Mouse (Mus musculus) C2C12 (cell line): ENCODE measurements around the gene Crip2. TPM values are rescaled to one million over a fixed set of nuclear protein-coding genes. Genes with fewer than 3 reads are reported as not detected.

ENCODE experiments used
- H3K27me3 ChIP-seq: one replicate; pipeline ENCODE4 v1.6.1; 2011; ENCODE audit not compliant: control insufficient read depth, insufficient read depth, insufficient read length
- H3K36me3 ChIP-seq: one replicate; pipeline ENCODE4 v1.6.1; 2011; ENCODE audit not compliant: control insufficient read depth, insufficient read depth
- H3K4me3 ChIP-seq: one replicate; pipeline ENCODE4 v1.5.1; 2011; ENCODE audit warnings: mild to moderate bottlenecking, control low read depth; ENCODE audit not compliant: poor library complexity, insufficient read depth, severe bottlenecking
- H3K79me2 ChIP-seq: one replicate; pipeline ENCODE4 v1.6.1; 2011; ENCODE audit not compliant: control insufficient read depth, insufficient read depth
- H3K79me3 ChIP-seq: one replicate; pipeline ENCODE4 v1.6.1; 2011; ENCODE audit warnings: low read depth, control low read depth
- H3ac ChIP-seq: one replicate; pipeline ENCODE3; 2011; ENCODE audit warnings: low read depth; ENCODE audit not compliant: control insufficient read depth, insufficient read length
- CEBPB ChIP-seq: IDR thresholded peaks from one replicate; pipeline ENCODE4 v1.6.1; 2011; ENCODE audit warnings: low read depth, mild to moderate bottlenecking, control low read depth, moderate library complexity
- CTCF ChIP-seq: IDR thresholded peaks from one replicate; pipeline ENCODE4 v1.5.1; 2011; ENCODE audit not compliant: control insufficient read depth, insufficient read depth, insufficient read length
- FOSL1 ChIP-seq: IDR thresholded peaks from one replicate; pipeline ENCODE4 v1.8.0; 2011; ENCODE audit warnings: mild to moderate bottlenecking, low read length; ENCODE audit not compliant: poor library complexity, insufficient read depth, severe bottlenecking
- MAX ChIP-seq: IDR thresholded peaks from one replicate; pipeline ENCODE4 v1.6.1; 2011; ENCODE audit warnings: mild to moderate bottlenecking, control low read depth
- MYOD1 ChIP-seq: IDR thresholded peaks from one replicate; pipeline ENCODE4 v1.6.1; 2011; ENCODE audit warnings: low read depth; ENCODE audit not compliant: control insufficient read depth, insufficient read length
- MYOG ChIP-seq: IDR thresholded peaks from one replicate; pipeline ENCODE4 v1.6.1; 2011; ENCODE audit not compliant: control insufficient read depth, insufficient read length; ENCODE audit errors: extremely low read depth
- USF1 ChIP-seq: IDR thresholded peaks from one replicate; pipeline ENCODE4 v1.6.1; 2011; ENCODE audit warnings: low read depth, mild to moderate bottlenecking, control low read depth, moderate library complexity
- polyA plus RNA-seq: library from polyadenylated mRNA; unstranded; fragments of >200 nt; fragmentation: generic; extraction: Trizol; gene quantifications from one replicate; pipeline ENCODE4 v1.2.1, GENCODE M21; 2012; ENCODE audit warnings: missing spikeins

Crip2 gene
- polyA plus RNA-seq, 1 experiment: 775 TPM

DNA sequence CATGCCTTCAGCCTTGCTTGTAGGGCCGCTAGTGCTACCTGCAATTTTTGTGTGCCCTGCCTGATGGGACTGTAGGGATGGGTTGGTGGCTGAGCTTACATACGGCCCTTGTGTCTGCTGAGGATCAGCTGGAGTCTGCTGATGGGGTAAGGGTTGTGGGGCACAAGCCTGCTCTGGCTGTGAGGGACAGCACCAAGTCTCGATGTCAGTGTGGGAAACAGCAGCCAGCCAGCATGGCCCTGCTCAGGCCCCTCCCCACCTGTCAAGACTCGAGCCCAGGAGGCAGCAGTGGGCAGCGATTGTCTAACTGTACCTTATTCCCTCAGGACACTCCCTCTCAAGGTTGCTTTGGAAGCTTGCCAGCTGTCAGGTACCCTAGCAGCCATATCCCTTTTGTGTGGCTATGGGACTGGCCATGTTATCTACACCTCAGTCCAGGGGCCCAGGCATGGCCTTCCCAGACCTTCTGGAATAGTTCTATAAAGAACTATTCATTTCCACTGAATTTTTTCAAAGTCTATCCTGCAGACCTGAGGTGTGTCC is 6.1 kb upstream of the Crip2 start:
- no peaks in the 10 kb centered on the region for H3K27me3 ChIP-seq
- H3K79me2 ChIP-seq: no peaks in the 10 kb centered on the region
- TF ChIP-seq FOSL1 (no peak), MYOG (no peak), MAX (no peak), USF1 (no peak), MYOD1 (no peak), CEBPB (no peak), CTCF (no peak)
- peaks cover 74% of the 10 kb centered on the region for H3K36me3 ChIP-seq
- H3K4me3 ChIP-seq: no peak overlapping the region
- H3K79me3 ChIP-seq: no peaks in the 10 kb centered on the region
- no peak overlapping the region for H3ac ChIP-seq

DNA sequence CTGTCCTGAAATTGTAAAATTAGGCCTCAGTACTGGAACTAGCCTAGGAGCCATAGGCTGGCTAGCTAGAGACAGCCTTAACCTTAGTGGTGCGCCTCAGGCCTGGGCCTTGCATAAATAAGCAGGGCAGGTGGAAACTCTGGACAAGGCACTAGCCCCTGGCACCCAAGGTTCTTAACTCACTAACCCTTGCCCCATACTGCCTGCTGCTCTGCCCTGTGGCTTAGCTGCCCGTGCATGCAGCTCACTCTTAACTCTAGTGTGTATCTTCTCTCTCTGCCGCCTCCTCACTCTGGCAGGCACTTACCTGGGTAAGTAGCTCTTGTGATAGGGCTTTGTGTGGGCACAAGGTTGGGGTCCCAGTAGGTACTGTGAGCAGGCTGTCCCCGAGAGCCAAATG is 5.5 kb upstream of the Crip2 start:
- Histone ChIP-seq H3K27me3 (no peaks in the 10 kb centered on the region), H3ac (no peak overlapping the region), H3K4me3 (no peak overlapping the region), H3K79me3 (no peaks in the 10 kb centered on the region), H3K79me2 (no peaks in the 10 kb centered on the region), H3K36me3 (peaks cover 69% of the 10 kb centered on the region)
- no peak for TF ChIP-seq MAX
- TF ChIP-seq MYOG: no peak
- TF ChIP-seq FOSL1: no peak
- no peak for TF ChIP-seq CTCF
- TF ChIP-seq USF1: no peak
- no peak for TF ChIP-seq CEBPB
- no peak for TF ChIP-seq MYOD1

DNA sequence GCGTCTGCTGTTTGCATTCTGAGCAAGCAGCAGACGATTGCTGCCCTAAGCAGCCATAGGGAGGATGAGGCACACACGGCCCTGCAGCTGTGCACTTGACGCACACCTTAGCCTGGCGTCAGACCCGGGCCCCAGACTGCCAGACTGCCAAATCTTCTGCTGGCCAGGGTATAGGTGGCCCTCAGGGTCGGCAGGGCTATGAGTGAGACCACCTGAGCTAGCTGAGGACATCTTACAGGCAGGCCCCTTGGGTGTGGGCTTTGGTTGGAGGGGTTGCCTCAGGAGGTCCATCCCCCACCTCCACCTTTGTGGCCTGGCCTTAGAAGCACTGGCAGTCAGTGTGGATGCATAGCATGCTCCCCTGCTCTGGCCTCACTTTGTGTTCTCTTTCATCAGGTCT is 4.6 kb upstream of the Crip2 start:
- H3K4me3 ChIP-seq: no peak overlapping the region

DNA sequence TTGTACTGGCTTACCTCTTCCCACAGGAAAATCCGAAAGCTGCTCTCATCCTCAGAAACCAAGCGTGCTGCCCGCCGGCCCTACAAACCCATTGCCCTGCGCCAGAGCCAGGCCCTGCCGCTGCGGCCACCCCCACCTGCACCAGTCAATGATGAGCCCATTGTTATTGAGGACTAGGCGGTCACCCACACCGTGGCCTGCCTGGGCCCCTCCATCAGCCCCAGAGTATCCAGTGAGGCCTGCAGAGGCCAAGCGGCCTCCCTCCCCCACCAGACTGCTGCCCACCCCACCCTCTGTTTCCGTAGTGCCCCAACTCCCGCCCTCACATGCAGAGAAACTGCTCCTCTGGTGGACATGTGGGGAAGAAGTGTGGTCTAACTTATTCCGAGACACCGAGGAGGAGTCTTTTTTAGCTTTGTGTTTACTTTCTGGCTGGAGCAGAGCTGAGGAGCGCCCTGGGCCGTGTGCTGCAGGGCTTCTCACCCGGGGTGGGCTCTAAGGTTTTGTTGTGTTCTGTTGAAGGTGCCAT is 3.5 kb upstream of the Crip2 start:
- H3K79me3 ChIP-seq: peaks cover 9% of the 10 kb centered on the region
- peaks cover 13% of the 10 kb centered on the region for H3K79me2 ChIP-seq
- no peak for TF ChIP-seq USF1
- no peak for TF ChIP-seq CEBPB
- no peak for TF ChIP-seq FOSL1
- no peak for TF ChIP-seq CTCF
- no peak for TF ChIP-seq MAX
- no peak for TF ChIP-seq MYOG
- TF ChIP-seq MYOD1: no peak
- H3K4me3 ChIP-seq: no peak overlapping the region
- no peak overlapping the region for H3ac ChIP-seq
- H3K27me3 ChIP-seq: no peaks in the 10 kb centered on the region
- H3K36me3 ChIP-seq: peaks cover 54% of the 10 kb centered on the region

More for the DNA sequence above, 4.6 kb upstream of the Crip2 start:
- no peak overlapping the region for H3ac ChIP-seq
- no peaks in the 10 kb centered on the region for H3K27me3 ChIP-seq
- TF ChIP-seq CTCF: no peak
- no peak for TF ChIP-seq USF1
- H3K36me3 ChIP-seq: peaks cover 60% of the 10 kb centered on the region
- H3K79me3 ChIP-seq: no peaks in the 10 kb centered on the region
- H3K79me2 ChIP-seq: peaks cover 2% of the 10 kb centered on the region

DNA sequence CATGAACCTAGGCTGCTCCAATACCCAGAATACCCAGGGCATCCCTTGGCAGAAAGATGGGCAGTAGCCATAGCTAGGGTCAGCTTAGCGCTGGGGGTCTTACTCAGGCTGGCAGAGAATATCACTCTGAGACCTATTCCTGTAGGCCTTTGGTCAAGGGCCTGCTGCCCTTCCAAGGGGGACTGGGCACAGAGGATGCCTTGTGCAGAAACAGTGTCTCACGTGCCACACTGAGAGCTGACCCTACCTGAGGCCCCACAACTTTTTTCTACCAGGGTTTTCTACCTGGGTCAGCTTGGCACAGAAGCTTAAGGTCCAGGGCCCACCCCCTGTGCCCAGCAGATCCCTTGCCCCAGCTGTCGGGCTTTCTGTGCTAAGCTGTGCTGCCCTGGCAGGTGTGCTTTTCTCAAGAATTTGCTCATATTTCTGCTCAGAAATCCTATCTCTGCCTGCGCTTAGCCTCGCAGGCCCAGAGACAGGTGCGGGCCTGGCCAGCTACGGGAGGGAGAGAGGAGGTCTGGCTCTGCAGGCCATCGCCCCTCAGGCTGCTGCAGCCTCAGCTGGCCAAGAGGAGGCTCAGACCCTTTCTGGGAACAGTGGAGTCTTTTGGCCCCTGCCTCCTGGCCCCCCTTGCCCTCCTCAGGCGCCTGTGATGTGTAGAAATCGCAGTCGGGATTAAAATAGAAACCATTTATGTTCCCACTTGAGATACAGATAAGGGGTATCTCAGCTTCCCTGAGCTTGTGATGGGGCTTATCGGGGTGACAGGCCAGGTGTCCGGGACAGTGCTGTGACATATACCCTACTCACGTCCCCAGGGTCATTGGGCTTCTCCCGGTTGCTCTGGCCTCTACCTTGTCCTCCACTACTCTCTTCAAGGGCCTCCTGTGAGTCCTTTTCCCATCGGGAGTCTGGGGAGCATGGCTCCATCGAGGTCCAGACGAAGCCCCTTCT is 2.5 kb upstream of the Crip2 start:
- H3K27me3 ChIP-seq: no peaks in the 10 kb centered on the region
- H3K79me2 ChIP-seq: peaks cover 23% of the 10 kb centered on the region
- H3K4me3 ChIP-seq: no peak overlapping the region
- TF ChIP-seq CTCF: no peak
- TF ChIP-seq USF1: no peak
- no peak for TF ChIP-seq MYOG
- no peak for TF ChIP-seq MAX
- no peak for TF ChIP-seq FOSL1
- no peak for TF ChIP-seq CEBPB
- no peak for TF ChIP-seq MYOD1
- no peak overlapping the region for H3ac ChIP-seq
- peaks cover 57% of the 10 kb centered on the region for H3K36me3 ChIP-seq
- H3K79me3 ChIP-seq: peaks cover 18% of the 10 kb centered on the region
